Mouse (Mus musculus) lung, adult 2 months (tissue): ENCODE data around the gene Galnt16. TPM values are rescaled to one million over a fixed set of nuclear protein-coding genes. Genes with fewer than 3 reads are reported as not detected.
A peak's percentile ranks its signal among the peaks of the same experiment; 100 is the strongest.

Source experiments
- DNase-seq: peaks from one replicate; pipeline ENCODE4 v3.0.0; 2022
- H3K4me1 ChIP-seq: fragments of 200-500 bp; 2 replicates; pipeline ENCODE4 v1.6.1; 2011; ENCODE audit warnings: low read length; ENCODE audit not compliant: control insufficient read depth, insufficient read depth
- H3K4me3 ChIP-seq: fragments of 200-500 bp; replicated peaks from 2 replicates; pipeline ENCODE3; 2011; ENCODE audit warnings: low read depth, mild to moderate bottlenecking, control low read depth, low read length; ENCODE audit errors: extremely low read depth
- CTCF ChIP-seq: fragments of 200-500 bp; IDR thresholded peaks from 2 replicates; pipeline ENCODE4 v1.5.1; 2011; ENCODE audit warnings: mild to moderate bottlenecking, low read length, control low read depth; ENCODE audit not compliant: insufficient read depth
- POLR2A ChIP-seq: fragments of 200-500 bp; IDR thresholded peaks from 2 replicates; pipeline ENCODE4 v1.6.1; 2011; ENCODE audit warnings: low read depth, mild to moderate bottlenecking, control low read depth, low read length, borderline replicate concordance; ENCODE audit errors: extremely low read depth
- WGBS: fragments of 180-500 bp; shearing (Covaris S2); methylation state at CpG from one replicate; pipeline ENCODE4 v1.1.7; 2018; 5-methylcytosine and 5-hydroxymethylcytosine counted together
- polyA plus RNA-seq: library from polyadenylated mRNA; depleted of rRNA; stranded (reverse); fragments of >200 nt; gene quantifications from 2 replicates; pipeline ENCODE4 v1.2.3, GENCODE M21; 2012

Galnt16 gene
- polyA plus RNA-seq, 1 experiment: 2.6 TPM

DNA sequence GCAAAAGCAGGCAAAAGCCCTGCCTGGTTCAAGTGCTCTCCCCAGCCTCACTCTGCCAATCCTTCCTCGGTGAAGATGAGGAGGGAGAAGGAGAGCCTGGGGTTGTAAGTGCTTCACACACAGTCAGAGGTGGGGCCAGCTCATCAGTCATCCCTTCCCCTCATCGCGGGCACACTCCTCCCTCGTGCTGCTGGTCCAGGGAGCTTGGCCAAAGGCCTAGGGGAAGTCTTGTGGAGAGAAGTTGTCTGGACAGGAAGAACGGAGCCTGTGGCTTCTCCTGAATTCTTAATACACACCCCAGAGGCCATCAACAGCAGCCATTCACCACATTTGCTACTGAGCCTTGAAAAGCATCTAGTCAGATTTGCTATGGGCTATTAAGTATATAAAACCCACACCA is 63.3 kb downstream of the Galnt16 start:
- WGBS: 43% methylated on average over 5 of the region's 5 CpGs
- Histone ChIP-seq H3K4me3 (no peak overlapping the region), H3K4me1 (no peaks in the 10 kb centered on the region)
- no peak for DNase-seq
- TF ChIP-seq CTCF (no peak), POLR2A (no peak)

DNA sequence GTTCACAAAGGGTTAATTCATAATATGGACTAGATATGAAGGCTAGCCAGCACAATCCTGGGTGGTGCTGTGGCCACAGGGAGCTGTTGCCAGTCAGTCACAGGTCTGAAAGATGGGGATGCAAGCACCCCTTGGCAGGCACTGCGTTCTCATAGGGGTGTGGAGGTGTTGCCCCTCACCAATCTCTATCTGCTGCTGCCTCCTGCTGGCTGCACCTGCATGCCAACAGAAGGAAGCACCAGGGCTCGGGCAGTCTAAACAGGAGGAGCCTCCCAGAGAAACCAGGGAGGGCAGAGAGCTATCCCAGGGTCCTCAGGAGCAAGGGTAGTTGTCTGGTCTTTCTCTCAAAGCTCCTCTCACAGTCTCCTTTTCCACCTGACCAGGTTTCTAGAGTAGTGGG is 66.9 kb downstream of the Galnt16 start:
- no peak for TF ChIP-seq POLR2A
- TF ChIP-seq CTCF: peak; percentile 33; the same call in 1 of the 2 replicates
- no peak for DNase-seq
- WGBS: 21% methylated on average over 2 of the region's 2 CpGs
- H3K4me3 ChIP-seq: no peak overlapping the region
- H3K4me1 ChIP-seq: no peaks in the 10 kb centered on the region

DNA sequence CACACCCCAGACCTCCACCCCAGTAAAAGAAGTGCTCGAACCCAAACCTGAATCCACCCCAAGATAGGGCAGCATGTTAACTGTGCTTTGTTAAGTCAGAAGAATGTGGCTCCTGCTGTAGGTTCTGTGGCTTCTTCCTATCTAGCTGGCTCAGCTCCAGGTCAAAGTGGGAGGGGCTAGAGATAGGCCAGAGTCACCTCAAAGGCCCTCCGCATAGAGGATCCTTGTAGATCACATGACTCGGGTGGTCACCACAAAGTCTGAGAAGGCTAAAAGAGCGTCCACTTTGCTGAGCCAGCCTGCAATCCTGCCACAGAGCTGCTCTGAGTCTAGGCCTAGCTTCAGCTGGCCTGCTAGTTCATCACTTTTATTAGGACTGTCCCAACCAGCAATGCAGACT is 76.1 kb downstream of the Galnt16 start:
- TF ChIP-seq CTCF (no peak), POLR2A (no peak)
- H3K4me1 ChIP-seq: 0 out of 2 replicates have a peak, but pooled peaks cover 2% of the 10 kb centered on the region
- WGBS: 75% methylated on average over 4 of the region's 4 CpGs
- no peak overlapping the region for H3K4me3 ChIP-seq
- no peak for DNase-seq

DNA sequence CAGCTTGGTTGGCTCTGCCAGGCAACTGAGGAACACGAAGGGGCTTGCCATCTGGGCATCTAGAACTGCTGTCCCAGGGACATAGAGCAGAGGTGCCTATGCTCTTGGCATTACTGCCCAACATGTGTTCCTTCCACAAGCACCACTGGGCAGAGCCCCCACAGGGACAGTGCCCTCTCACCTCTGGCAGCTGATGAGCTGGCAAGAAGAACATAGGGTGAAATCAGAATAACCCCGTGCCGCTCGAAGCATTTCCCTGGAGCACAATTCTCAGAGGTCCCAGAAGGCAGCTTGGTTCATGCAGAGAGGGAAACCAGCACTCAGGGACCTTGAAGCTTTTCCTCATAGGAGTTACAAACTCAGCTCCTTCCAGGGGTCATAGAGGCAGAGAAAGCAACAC is 76.7 kb downstream of the Galnt16 start:
- no peak for DNase-seq
- WGBS: 74% methylated on average over 4 of the region's 4 CpGs
- H3K4me3 ChIP-seq: no peak overlapping the region
- 0 out of 2 replicates have a peak, but pooled peaks cover 2% of the 10 kb centered on the region for H3K4me1 ChIP-seq
- TF ChIP-seq POLR2A: no peak
- no peak for TF ChIP-seq CTCF

DNA sequence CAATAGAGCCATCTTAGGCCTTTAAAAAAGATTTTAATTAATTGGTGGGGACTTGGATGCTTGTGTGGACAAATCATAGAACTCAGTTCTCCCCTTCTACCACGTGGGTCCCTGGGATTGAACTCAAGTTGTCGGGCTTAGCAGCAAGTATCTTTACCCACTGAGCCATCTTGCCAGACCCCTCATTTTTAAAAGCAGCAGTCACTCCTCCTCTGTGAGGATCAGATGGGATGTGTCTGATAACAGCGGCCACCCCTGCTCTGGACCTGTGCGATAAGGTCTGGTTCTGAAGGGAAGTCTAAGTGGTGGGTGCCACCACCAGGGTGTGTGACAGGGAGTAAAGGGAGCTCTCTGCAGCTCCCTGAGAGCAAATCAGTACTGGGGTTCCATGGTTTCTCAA is 77.5 kb downstream of the Galnt16 start:
- 93% methylated on average over 4 of the region's 4 CpGs for WGBS
- no peak for DNase-seq
- Histone ChIP-seq H3K4me3 (no peak overlapping the region), H3K4me1 (0 out of 2 replicates have a peak, but pooled peaks cover 2% of the 10 kb centered on the region)
- TF ChIP-seq POLR2A: no peak
- TF ChIP-seq CTCF: no peak

DNA sequence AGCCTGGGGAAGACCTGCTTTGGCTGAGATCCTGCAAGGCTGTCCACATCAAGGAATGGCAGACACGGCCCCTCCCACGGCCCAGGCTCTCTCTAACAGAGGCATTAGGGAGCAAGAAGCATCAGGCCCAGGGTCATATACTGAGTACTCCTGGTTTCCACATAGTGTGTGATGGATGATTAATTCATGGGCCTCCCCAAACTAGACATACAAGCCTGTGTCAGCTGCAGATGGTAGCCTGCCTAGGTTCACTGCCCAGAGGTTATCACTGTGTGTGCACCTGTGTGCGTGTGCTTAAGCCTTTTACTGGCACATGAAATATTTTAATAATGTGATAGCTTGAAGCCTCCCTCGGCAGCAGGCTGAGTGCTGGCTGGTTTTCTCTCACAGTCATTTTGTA is 77.9 kb downstream of the Galnt16 start:
- WGBS: 83% methylated on average over 4 of the region's 4 CpGs
- Histone ChIP-seq H3K4me3 (no peak overlapping the region), H3K4me1 (0 out of 2 replicates have a peak, but pooled peaks cover 2% of the 10 kb centered on the region)
- TF ChIP-seq CTCF (no peak), POLR2A (no peak)
- DNase-seq: no peak

DNA sequence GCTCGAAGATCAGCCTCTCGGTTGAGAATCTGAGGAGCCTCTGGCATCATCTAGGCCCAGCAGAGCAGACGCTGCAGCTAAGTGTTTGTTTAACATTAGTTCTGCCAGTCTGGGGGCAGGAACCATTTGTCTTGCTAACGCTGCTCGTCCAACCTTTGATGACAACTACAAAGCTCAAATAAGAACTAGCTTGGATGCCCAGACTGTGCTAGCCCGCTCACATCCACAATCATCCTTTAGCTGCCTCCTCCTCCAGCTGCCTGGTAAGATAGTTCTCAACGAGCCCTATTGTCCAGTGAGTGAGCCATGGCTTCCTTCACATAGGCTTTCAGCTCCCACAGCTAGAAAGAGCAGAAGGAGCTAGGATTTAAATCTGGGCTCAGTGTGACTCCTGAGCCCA is 80.2 kb downstream of the Galnt16 start:
- no peak for DNase-seq
- 48% methylated on average over 7 of the region's 7 CpGs for WGBS
- no peak for TF ChIP-seq POLR2A
- no peak for TF ChIP-seq CTCF
- Histone ChIP-seq H3K4me1 (0 out of 2 replicates have a peak, but pooled peaks cover 2% of the 10 kb centered on the region), H3K4me3 (no peak overlapping the region)

DNA sequence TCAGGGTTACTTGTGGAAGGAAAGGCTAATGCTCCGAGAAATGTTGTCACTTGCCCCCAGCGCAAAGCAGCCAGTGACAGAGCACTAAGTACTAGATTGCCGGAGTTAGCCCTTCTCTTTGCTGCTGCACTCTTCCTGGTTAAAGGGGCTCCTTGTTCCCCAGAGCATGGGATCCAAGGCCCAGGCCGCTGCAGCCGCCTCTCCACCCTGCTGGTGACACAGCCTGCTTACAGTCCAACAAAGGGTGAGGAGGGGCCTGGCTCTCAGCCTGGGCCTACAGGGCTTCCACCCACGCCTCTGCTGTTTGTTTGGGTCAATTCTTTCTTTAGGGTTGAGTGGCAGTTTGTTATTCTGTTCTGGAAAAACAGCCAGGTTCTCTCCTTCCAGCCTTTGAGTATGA is 80.7 kb downstream of the Galnt16 start:
- 0 out of 2 replicates have a peak, but pooled peaks cover 2% of the 10 kb centered on the region for H3K4me1 ChIP-seq
- peak; percentile 21 for DNase-seq
- TF ChIP-seq CTCF (no peak), POLR2A (no peak)
- H3K4me3 ChIP-seq: no peak overlapping the region
- WGBS: 37% methylated on average over 6 of the region's 6 CpGs

DNA sequence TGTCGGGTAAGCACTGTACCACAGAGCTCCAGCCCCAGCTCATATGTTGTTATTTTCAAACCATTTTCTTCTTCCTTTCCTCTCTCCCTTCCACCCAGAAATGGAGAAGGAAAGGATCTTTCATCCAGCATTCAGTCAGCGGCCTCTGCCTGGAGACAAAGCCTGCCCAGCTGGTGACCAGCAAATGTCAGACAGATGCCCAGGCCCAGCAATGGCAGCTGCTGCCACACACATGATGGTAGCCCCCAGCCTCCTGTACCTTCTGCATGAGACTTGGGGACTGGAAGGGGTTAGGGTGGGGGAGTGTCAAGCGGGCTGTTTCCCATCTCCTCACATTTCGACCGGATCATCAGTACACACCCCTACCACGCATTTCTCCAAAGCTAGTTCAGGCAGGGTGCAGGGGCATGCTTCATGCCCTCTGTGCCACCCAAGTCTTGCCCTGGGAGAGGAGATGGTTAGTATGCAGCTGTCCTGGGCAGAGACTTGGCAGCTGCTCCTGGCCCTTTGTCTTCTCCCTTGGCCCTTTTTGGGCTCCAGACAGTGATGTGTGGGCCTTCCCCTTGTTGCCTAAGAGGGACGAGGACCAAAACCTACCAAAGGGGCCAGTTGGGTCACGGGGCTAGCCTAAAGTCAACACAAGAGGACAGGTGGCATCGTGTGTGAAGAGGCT is 83.7 kb downstream of the Galnt16 start:
- 85% methylated on average over 9 of the region's 9 CpGs for WGBS
- no peak overlapping the region for H3K4me3 ChIP-seq

DNA sequence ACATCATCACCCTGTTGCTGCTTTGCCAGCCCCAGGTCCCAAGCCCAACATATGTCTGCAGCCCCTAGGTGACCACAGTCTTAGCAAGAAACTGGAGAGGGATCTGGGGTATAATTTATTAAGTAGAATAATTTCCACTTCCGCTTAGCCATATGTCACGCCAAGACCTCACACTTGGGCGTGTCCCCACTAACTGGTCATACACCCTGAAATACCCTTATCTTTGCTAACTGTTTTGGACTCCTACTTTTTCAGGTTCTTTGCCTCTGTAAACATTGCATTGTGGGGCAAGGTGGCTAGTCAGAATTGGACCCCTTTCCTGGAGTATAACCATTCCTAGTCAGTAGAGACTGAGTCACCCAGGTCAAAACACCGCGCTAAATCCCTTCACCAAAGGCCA is 84.4 kb downstream of the Galnt16 start:
- 0 out of 2 replicates have a peak, but pooled peaks cover 2% of the 10 kb centered on the region for H3K4me1 ChIP-seq
- WGBS: 95% methylated on average over 5 of the region's 5 CpGs
- TF ChIP-seq CTCF: no peak
- TF ChIP-seq POLR2A: no peak
- no peak for DNase-seq
- H3K4me3 ChIP-seq: no peak overlapping the region

More for the DNA sequence above, 83.7 kb downstream of the Galnt16 start:
- 0 out of 2 replicates have a peak, but pooled peaks cover 2% of the 10 kb centered on the region for H3K4me1 ChIP-seq
- DNase-seq: no peak
- TF ChIP-seq CTCF (no peak), POLR2A (no peak)
